Mouse (Mus musculus) ovary, adult 18-20 months (tissue): ENCODE results near the gene Macrod2.

Source experiments
- DNase-seq: peaks from one replicate; pipeline ENCODE4 v3.0.0; 2022; ENCODE audit warnings: low spot score, mixed read lengths

Gene Macrod2

DNA sequence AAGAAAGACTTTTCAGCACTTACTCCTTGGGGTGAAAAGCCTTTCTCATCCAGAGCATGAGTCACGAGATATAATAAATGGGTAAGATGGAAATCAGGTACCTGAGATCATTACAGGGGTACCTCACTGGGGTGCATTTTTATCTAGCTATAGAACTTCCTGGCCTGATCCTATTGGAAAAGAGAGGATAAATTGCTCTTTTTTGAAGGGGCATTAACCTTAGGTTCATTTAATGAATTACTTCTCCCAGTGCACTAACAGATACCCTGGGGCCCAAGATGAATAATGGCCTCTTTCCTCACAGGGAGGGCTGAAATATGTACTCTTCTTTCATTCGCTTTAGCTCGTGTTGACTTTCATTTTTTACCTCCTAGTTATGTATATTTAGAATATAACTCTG lies 1082.5 kb downstream of the Macrod2 start:
- DNase-seq, result no peak

DNA sequence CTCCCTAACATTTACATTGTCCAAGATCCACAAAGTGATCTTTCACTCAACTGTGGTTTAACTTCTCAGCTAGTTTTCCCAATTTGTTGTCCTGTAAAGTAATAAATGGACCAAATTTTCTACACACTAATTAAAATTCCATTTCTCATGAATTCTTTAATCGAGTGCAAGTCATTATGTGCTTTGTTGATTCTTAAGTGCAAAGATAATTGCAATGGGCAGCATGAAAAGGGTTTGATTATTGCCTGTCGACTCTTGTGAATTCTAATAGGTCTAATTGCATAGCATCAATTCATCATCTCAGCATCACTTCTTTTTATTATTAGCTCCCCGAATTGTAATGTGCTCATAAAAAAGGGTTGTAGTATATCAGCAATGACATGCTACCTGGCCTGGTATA lies 1095.4 kb downstream of the Macrod2 start:
- no peak for DNase-seq

DNA sequence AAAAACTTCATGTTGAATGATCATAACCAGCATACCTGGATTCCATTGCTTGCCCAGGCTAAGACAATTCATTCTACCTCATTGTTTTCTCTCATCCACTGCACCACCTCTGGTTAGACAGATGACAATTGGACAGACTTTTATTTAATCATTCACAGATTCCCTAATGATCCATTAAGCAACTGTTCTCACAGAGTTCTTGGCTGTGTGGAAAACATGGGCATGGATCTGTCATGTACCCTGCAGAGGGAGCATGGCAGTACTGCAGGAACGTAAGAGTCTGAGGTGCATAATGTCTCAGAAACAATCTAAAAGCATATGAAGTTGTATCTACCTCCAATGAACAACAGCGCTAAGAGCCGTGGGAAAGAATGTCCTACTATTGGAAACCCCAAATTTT lies 1110.3 kb downstream of the Macrod2 start:
- no peak for DNase-seq

DNA sequence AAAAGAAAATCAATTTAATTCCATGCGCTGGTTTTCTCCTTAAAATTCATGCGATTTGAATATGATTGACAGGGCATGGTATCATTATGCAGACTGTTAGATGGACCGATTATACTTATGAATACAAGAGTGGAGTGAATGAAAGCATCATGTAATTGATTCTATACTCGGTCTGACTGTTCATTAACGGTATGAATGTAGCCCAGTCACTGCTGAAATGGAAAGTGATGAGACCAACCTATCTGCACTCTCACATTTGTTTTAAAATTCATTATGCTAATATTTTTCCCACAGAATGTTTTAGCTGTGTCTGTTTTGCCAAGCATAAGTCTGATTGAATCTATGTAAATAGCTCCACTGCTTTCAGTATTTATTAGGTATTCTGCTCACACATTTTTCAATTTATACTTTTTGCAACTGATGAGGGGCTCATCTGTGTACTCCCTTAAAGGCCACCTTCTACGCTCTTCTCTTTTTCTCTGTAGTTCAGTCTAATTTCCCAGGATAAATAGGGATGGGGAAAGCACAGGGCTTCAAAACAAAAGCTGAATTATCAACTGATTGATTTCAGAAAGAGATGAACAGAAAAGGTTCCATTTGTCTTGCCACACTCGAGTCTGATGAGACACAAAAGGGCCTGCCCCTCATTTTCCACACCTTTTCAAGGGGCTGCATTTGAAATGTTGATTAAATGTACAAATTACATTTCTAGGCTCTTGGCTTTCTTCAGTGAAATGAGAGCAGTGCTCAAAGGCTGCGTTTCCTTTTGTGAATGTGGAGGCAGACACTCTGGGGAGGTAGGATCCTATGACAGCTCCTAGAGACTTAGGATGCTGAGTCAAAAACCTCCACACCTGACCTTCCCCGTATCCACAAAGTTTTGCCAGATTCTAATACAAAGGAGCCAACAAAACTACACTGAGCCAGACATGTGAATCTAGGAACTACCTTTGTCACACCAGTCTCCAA lies 1113.1 kb downstream of the Macrod2 start:
- no peak for DNase-seq

DNA sequence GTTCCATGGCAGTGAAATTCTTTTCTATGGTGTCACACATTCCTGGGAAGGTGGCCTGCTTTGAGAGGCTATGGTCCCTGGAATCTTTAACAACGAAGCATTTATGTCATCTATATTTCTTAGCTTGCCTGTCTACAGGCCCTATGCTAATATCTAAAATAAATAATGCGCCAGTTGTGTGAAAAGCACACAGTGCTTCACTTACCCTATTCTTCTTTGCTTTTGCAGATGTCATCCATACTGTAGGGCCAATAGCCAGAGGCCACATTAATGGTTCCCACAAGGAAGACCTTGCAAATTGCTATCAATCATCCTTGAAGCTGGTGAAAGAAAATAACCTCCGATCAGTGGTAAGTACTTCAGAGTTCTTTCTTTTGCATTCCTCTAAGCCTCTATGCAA lies 1119.9 kb downstream of the Macrod2 start:
- DNase-seq, result no peak

DNA sequence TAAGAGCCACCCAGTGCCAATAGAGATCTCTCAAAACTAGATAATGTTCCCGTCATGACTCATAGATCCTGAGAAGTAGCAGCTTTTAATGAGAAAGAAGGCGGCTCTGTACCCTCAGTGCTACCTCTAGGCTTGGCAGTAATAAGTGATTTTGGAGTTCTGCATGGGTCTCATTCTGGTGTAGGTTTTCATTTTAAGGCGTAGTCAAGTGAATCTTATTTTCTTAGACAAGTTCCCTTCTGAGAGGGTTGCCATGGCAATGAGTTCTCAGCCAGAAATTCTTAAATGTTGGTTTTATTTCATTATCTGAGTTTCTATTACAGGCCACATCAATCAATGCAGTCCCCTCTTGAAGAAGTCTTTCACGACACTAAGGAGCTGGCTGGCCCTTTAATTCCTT lies 1127.0 kb downstream of the Macrod2 start:
- DNase-seq, result no peak

DNA sequence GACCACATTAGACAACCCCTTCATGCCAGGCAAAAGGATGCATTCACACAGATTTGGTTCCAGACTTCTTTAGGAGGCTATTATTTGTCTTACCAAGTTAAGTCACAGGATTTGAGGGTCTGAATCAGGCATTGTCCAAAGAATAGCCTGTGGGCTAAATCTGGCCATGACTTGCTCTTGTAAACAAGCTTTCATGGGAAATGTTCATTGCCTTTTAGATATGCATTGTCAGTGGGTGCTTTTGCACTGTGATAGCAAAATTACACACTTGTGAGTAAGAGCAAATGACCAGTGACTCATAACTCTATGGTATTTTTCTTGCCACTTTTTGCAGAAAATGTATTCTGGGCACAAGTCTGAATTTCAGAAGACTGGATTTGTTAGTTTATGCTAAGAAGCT lies 1150.8 kb downstream of the Macrod2 start:
- no peak for DNase-seq

DNA sequence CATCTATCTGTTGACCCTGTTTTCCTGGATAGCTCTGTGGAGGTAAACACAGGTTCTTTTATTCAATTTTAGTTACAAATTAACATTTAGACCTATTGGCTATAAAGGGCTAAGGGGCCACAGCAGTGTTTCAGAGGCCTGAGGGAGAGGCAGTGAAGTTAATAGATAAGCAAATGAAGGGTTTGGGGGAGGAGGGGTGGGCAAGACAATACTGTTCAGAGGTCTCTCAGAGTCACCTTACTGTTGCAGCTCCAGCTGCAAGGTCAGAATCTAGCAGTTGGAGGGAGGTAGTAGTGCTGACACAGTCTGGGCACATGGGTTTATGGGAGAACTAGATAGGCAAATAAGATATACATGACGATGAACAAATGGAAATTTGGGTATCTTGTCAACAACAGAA lies 1156.6 kb downstream of the Macrod2 start:
- no peak for DNase-seq

DNA sequence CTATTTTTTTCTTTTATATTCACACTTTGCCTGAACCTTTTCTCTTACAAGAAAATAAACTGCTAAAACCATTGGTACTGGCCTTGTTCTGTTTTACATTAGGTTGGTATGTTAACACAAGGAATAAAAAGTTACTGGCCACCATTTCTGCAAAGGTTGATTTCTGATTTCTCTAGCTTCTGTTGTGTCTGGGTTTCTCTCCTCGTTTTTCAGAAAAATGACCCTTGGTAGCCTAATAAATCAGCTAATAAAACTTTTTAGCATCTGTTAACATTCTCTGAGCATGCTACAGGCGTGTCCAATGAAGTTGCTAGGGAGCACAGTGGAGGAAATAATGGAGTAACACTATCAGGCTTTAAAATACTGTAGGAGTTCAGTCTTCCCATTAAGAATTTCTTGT lies 1161.6 kb downstream of the Macrod2 start:
- DNase-seq, result no peak

DNA sequence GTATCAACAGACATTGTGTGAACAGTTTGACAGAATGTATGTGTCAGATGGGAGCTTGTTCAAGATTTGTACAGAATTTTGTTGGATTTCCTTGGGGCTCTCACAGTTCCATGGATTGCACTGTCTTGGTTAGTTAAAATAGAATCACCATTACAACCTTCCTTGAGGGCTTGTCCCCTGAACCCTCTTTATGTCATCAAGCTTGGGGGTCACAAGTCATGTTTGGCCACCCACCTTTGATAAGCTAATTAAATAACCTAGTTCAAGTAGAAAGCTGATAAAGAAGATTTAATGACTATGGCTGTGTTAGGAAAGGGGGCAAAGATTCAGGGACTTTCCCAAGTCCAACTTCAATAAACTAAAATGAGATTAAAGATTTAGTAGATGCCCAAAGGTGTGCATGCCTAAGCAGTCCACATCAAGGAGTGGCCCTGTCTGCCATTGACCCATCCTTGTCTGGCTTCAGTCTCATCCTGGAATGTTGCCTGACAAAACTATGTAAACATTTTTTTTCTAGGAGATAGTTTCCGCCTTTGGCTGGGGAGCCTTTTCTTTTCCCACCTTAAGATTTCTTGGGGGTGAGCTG lies 1163.2 kb downstream of the Macrod2 start:
- no peak for DNase-seq

DNA sequence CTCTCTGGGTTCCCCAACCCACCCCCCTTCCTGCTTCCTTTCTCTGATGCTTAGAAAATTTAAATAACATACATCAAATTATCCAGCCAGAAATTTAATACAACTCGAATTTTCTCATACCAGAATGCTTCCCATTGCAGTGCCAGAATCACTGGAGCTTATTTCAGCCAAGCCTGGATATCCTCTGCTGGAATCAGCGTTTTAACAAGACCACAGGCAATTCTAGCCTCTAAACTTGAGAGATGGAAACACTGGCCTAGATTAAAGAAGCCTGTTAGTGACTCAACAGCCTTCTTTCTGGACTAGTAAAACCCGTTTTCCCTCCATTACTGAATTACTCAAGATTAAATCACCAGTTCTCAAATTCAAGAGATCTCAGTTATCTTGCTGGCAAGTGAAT lies 1170.9 kb downstream of the Macrod2 start:
- no peak for DNase-seq

DNA sequence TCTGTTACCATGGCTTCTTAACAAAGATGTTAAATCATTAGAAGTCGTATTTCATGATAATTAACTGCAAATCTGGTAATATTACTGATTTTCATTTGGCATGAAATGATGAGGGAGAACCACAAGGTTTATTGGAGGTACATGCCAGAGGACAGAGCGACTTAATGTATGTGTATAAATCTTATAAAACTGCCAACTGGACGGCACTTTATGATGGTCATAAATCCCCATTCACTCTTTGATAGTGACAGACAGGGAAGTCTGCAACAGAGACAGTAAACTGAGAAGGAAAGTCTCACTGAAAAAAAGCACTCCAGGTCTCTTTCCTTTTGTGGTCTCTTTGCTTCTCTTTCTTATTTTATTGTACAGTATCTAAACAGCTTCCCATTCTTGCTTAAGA lies 1176.3 kb downstream of the Macrod2 start:
- DNase-seq, result no peak

DNA sequence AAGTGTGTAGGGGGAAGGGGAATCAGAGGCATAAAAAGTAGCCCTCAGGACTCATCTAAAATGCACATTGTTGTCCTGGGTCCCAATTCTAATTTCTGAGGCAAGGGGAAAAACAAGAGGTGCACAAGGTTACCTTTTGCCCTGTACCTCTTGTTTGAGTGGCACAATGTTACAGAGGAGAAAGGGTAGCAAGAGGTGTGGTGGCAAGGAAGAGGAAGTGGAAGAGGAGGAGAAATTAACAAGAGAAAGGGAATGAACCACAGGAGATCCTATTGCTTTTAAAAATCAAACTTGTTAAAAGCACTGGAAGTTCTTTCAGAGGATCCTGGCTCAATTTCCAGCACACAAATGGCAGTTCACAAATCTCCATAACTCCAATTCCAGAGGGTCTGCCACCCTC lies 1183.1 kb downstream of the Macrod2 start:
- no peak for DNase-seq

DNA sequence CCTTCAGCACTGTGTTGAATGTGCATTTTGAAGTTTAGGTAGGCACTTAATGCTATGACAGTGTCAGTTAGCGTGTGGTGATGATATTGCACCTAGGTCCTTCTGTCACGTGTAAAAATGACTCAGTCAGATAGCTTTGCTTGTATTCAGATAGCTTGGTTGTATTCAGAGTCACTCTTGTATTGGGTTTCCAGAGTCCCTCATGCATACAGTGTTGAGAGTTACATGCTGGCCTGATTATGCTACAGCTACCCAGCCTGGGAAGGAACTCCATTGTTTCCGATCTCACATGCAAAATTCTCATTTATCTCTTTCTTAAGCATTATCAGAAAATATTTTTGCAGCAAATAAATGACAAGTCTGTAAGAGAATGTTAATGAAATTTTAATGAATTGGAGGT lies 1187.3 kb downstream of the Macrod2 start:
- no peak for DNase-seq

DNA sequence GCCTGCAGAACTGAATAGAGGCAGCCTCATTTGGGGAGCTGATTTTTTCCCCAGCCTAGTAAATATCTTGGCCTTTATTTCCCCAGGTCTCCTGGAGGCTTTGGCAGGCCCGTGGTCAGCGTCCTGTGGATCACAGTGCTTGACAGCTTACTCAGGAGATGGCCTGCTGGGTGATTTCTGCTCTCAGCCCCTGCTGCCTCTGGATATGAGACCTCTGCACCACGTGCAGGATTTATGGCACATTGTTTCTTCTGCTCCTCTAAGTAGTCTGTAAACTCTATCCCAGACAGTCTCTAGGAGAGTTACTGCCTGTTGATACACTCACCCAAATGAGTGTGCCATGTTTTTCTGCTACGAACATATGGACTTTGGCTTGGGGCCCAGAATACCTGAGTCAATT lies 1187.8 kb downstream of the Macrod2 start:
- DNase-seq, result no peak

DNA sequence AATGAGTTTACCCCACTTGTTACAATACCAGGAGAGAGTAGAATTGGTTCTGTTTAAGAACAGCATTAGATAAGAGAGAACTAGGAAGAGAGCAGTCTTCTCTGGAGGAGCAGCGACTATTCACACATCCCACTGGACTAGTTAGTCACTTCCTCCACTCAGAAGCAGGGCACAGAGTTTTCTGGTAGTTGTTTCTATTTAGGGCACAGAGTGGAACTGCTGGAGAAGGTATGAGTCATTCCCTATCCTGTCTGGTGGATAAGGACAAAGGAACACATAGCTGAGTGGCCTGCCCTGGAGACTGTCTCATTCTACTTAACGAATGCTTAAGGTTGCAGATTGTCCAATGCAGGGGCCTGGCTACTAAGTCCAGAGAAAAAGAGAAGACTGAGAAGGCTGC lies 1192.2 kb downstream of the Macrod2 start:
- no peak for DNase-seq

DNA sequence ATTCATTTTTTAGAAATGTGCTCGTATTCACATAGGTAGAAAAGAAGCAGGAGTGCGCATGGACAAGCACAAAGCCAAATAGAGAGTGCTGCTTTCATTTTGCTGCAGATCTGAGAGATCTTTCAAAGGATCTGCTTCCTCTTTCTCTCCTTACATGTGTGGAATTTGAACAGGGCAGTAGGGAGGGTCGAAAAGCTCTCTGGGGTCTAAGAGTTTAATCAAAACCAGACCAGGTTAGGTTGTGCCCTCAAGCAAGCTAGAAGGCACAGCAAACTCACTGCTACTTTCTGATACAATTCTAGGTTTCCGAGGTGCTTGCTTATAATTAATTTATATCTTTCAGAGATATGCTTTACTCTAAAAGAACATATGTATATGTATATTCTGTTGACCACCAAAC lies 1196.2 kb downstream of the Macrod2 start:
- no peak for DNase-seq

DNA sequence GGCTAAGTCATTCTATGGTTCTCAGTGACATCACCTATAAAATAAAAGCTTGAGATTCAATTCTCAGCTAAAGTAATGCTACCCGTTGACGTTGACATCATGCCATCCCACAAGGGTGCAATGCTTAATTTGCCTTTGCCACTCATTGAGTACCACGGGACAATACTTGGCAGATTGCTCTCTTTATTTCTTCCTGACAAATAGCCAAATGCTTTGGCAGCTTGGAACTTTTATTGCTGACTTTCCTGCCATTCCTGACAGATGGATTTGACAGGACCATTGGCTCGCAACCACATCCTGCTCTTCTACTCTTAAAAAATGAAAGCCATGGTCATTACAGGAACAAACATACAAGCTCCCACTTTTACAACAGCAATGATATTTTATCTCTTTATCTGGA lies 1199.7 kb downstream of the Macrod2 start:
- no peak for DNase-seq

DNA sequence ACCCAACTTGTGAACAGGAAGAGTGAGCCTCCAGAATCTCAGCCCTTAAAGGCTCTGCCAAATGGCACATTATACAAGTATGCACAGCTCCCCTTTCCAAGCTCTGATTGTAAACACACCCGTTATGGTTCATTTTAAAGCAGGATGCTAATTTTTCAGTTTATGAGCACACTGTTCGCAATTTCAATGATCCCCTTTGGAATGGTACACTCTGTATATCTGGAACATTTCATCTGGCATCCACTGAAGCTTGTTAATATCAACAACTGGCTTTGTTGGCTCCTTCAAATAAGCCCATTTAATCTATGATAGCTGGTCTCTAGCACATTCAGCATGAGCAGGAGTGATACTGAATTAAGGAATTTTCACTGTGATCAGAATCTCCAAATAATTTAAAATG lies 1222.6 kb downstream of the Macrod2 start:
- no peak for DNase-seq

DNA sequence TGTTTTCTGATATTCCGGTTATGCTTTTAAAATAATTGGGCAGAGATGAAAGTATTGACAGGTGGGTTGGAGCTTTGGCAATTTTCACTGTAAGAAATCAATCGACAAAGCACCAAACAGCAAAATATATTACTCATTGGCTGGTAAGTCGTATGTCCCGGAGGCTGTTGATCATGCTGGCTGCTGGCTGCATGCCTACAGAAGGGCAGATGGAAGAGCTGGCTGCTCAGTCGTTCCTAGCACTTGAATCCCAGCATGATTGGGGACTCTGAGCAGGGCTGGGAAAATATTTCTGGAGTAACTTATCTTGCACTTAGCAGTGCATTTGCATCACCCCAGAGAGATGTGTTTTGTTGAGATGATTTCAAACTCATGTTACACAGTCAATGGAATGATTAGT lies 1223.1 kb downstream of the Macrod2 start:
- DNase-seq, result no peak

DNA sequence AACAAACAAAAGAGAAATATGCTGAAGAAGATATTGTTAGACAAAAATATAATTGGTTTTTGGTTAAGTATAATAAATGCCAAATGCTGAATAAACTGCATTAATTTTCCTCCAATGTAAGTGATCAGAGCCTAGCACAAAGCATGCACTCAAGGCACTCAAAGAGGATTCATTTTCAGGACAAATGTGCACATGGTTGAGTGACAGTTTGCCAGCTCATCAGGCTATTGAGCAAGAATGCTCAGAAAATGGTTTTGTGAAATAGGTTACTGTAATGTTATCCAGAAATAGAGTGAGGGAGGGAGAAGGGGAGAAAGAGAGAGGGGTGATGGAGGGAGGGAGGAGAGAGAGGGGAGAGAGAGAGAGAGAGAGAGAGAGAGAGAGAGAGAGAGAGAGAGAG lies 1268.9 kb downstream of the Macrod2 start:
- DNase-seq, result no peak

DNA sequence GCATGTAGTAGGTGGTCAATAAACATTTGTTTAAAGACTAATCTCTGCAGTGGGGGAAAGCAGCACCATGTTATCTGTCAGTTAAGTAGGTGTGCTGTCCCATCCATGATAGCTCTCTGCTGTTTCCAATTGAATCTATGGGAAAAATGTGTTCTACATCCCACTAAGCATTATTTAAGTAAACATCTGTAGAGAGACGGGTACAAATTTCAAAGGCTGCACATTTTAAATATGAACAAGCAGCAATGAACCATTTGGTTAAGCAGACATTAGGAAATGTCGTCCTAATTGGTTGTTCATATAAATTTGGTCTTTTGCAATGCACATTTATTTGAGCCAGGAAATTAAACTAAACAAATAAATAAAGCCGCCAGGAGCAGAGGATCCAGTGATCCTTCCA lies 1277.7 kb downstream of the Macrod2 start:
- DNase-seq, result no peak

DNA sequence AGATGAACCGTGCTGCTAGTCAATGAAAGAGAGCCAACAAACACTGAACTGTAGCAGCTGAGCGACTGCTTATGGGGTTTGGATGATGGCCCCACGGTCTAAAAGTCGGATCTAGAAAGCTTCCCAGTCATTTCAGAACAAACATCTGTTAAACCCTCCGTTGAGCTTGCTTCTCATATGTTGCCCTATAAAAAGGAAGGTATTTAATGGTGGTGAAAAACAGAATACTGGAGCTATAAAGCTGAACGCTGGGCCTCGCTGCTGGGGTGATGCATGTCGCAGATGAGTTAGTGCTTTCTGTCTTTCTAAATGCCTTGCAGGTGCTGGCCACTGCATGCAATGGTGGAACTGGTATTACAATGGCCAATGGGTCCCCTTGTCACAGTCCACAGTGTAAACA lies 1278.3 kb downstream of the Macrod2 start:
- DNase-seq, result no peak

DNA sequence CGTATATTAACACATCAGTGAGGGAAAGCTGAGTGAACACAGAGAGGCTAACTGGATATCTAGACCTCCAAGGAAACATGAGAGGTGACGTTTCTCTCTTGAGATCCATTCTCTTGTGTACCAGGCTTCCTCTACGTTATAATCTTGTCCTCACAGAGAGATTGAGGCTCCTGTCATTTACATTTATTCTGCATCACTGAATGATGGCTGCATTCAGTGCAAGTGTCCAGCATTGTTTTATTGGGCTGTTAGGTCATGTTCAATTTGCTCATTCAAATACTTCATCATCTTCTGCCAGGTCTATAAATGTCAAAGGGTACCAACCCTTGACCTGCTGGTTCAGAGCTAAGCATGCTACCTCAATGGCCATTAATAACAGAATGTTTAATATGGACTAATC lies 1302.4 kb downstream of the Macrod2 start:
- no peak for DNase-seq
